Mouse (Mus musculus): ENCODE data around the gene Vav1.

- TF ChIP-seq CTCF (IDR thresholded peaks at IDR 0.05; ENCODE audit: low read depth): no peak
- TF ChIP-seq EP300 (IDR thresholded peaks at IDR 0.05; ENCODE audit: low read depth): no peak
These were observed 7.6 kb upstream of the Vav1 start for GRCm38 (mm10) chr17:57271301-57271700.
